Mouse (Mus musculus): ENCODE results near the gene Dync1h1.

- TF ChIP-seq CTCF (IDR thresholded peaks at IDR 0.05; ENCODE audit: low read depth) (no peak), EP300 (IDR thresholded peaks at IDR 0.05; ENCODE audit: low read depth) (no peak)
Measured at GRCm38 (mm10) chr12:110553362-110553761, 47.9 kb upstream of the Dync1h1 start.

All from liver, embryonic 14.5 days (tissue).